Mouse (Mus musculus): ENCODE data around the gene Klhl2. TPM values are rescaled to one million over a fixed set of nuclear protein-coding genes. Genes with fewer than 3 reads are reported as not detected.

The Klhl2 gene
- total and polyA plus RNA-seq, 3 experiments = 9.3 to 11.5 (median 10.8) TPM

DNA sequence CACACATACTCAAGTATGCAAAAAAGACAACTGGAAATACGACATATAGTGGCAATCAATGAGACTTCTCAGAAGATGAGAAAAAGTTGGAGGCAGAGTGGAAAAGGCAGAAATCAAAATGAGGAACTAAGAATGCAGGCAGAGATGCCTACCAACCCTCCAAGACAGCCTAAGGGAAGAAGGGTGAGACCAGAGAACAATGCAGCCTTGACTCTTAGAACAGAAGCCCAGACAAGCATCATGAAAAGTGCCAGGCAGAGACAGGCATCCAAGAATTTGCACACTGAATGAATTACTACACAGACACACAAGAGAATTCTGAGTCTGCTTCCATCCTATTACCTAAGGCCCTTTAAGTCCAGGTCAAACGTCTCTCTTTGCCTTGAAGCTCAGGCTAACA, 2.6 kb downstream of the Klhl2 start:
- Histone ChIP-seq H3K9me3 (replicated peaks; ENCODE audit: low read length) (no peaks in the 10 kb centered on the region), H3K27ac (ENCODE audit: insufficient read depth, low read depth) (no peak overlapping the region), H3K9ac (ENCODE audit: insufficient read depth, low read depth) (no peak overlapping the region), H3K79me2 (replicated peaks; ENCODE audit: control insufficient read depth, extremely low read depth, insufficient read depth, poor library complexity, severe bottlenecking) (peaks cover 9% of the 10 kb centered on the region), H3K4me3 (replicated peaks in 1 of 3; ENCODE audit: low read depth in 2 of 3, low read length in 2 of 3, poor library complexity in 1 of 3) (no peak overlapping the region), H3K4me2 (ENCODE audit: insufficient read depth, low read depth, poor library complexity, severe bottlenecking) (no peak overlapping the region), H3K36me3 (replicated peaks in 1 of 2; ENCODE audit: control insufficient read depth in 1 of 2, insufficient read depth in 1 of 2, low read length in 1 of 2) (peaks cover 0 to 1% of the 10 kb centered on the region in 2 experiments), H3K27me3 (replicated peaks) (no peaks in the 10 kb centered on the region), H3K4me1 (ENCODE audit: control insufficient read depth in 1 of 2, insufficient read depth in 2 of 2) (peaks cover 2 to 36% of the 10 kb centered on the region in 2 experiments)
- DNase-seq (ENCODE audit: extremely low read depth) = peak; percentile 34
- dilution Hi-C loops (cut with MboI; ENCODE audit: extremely low pct_ligation_motif_present, extremely low pct_unique_long_range_greater_than_20kb, low sequenced_read_pairs) (no loop called here), in situ Hi-C loops (cut with MboI; ENCODE audit: low pct_ligation_motif_present, low pct_unique_long_range_greater_than_20kb, low sequenced_read_pairs) (loop anchor here (25.0 kb wide), 1 partner anchor 90 kb away; the partner anchor contains the start of gene Tmem192)
- TF ChIP-seq ETS1 (conservative IDR thresholded peaks at IDR 0.05; ENCODE audit: low read depth, low read length) = no peak
- no peak for TF ChIP-seq POLR2AphosphoS2 (IDR thresholded peaks at IDR 0.05; ENCODE audit: low read depth, low read length)
- 0 out of 2 replicates have a peak, but pooled peaks have one; percentile 43 for TF ChIP-seq EP300 (IDR thresholded peaks at IDR 0.05; ENCODE audit: low read length)
- TF ChIP-seq IRF4 (IDR thresholded peaks at IDR 0.05; ENCODE audit: low read depth, low read length) = no peak
- no peak for TF ChIP-seq ZKSCAN1 (IDR thresholded peaks at IDR 0.05; ENCODE audit: borderline replicate concordance, low read depth, low read length)
- TF ChIP-seq MXI1 (IDR thresholded peaks at IDR 0.05; ENCODE audit: low read depth, low read length) = no peak

DNA sequence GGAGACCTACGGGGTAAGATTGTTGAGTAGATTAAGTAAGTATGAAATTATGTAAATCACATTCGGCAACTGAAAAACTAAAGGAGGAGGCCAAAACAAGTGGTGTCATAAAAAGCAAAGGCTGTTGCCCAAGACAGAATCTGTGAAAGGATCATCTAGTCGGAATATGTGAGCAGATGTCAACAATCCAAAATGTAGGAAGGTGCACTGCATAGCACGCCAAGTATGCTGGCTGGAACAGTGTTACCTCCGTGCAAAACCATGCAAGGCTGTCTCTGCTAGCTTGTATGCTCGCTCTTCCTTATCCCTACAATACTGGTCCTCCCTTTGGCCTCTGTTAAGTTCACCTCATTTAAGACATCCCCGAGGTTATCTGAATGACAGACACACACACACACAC, 4.5 kb downstream of the Klhl2 start:
- Histone ChIP-seq H3K27me3 (replicated peaks) (no peaks in the 10 kb centered on the region), H3K9me3 (replicated peaks; ENCODE audit: low read length) (no peaks in the 10 kb centered on the region), H3K79me2 (replicated peaks; ENCODE audit: control insufficient read depth, extremely low read depth, insufficient read depth, poor library complexity, severe bottlenecking) (peaks cover 9% of the 10 kb centered on the region), H3K4me1 (ENCODE audit: control insufficient read depth in 1 of 2, insufficient read depth in 2 of 2) (peaks cover 0 to 48% of the 10 kb centered on the region in 2 experiments; a peak in 3 of 4 replicates), H3K4me3 (replicated peaks in 1 of 3; ENCODE audit: low read depth in 2 of 3, low read length in 2 of 3, poor library complexity in 1 of 3) (no peak overlapping the region), H3K27ac (ENCODE audit: insufficient read depth, low read depth) (no peak overlapping the region), H3K9ac (ENCODE audit: insufficient read depth, low read depth) (no peak overlapping the region), H3K36me3 (replicated peaks in 1 of 2; ENCODE audit: control insufficient read depth in 1 of 2, insufficient read depth in 1 of 2, low read length in 1 of 2) (peaks cover 0 to 5% of the 10 kb centered on the region in 2 experiments), H3K4me2 (ENCODE audit: insufficient read depth, low read depth, poor library complexity, severe bottlenecking) (no peak overlapping the region)
- dilution Hi-C loops (cut with MboI; ENCODE audit: extremely low pct_ligation_motif_present, extremely low pct_unique_long_range_greater_than_20kb, low sequenced_read_pairs) (no loop called here), in situ Hi-C loops (cut with MboI; ENCODE audit: low pct_ligation_motif_present, low pct_unique_long_range_greater_than_20kb, low sequenced_read_pairs) (loop anchor here (25.0 kb wide), 1 partner anchor 92 kb away; the partner anchor contains the start of gene Tmem192)
- TF ChIP-seq ZMIZ1 (IDR thresholded peaks at IDR 0.05; ENCODE audit: low read depth, low read length) = no peak
- no peak for TF ChIP-seq SIN3A (IDR thresholded peaks at IDR 0.05; ENCODE audit: low read length)
- no peak for TF ChIP-seq CHD1 (IDR thresholded peaks at IDR 0.05; ENCODE audit: low read depth, low read length)
- TF ChIP-seq BHLHE40 (IDR thresholded peaks at IDR 0.05; ENCODE audit: low read depth, low read length) = no peak
- no peak for TF ChIP-seq JUND (conservative IDR thresholded peaks at IDR 0.05; ENCODE audit: low read depth, low read length)
- TF ChIP-seq SMC3 (IDR thresholded peaks at IDR 0.05; ENCODE audit: low read depth, low read length) = no peak
- no peak for TF ChIP-seq MYC (IDR thresholded peaks at IDR 0.05; ENCODE audit: low read depth, low read length)
- no peak for TF ChIP-seq ZKSCAN1 (IDR thresholded peaks at IDR 0.05; ENCODE audit: borderline replicate concordance, low read depth, low read length)
- no peak for TF ChIP-seq GABPA (IDR thresholded peaks at IDR 0.05; ENCODE audit: insufficient replicate concordance, low read depth, low read length)
- TF ChIP-seq TBP (conservative IDR thresholded peaks at IDR 0.05; ENCODE audit: low read depth, low read length) = no peak
- no peak for TF ChIP-seq NRF1 (IDR thresholded peaks at IDR 0.05; ENCODE audit: low read depth, low read length)
- no peak for TF ChIP-seq ZNF384 (IDR thresholded peaks at IDR 0.05; ENCODE audit: low read depth, low read length)
- no peak for TF ChIP-seq POLR2AphosphoS2 (IDR thresholded peaks at IDR 0.05; ENCODE audit: low read depth, low read length)
- no peak for TF ChIP-seq CTCF (conservative IDR thresholded peaks at IDR 0.05 in 1 of 2, IDR thresholded peaks at IDR 0.05 in 1 of 2; ENCODE audit: low read depth in 2 of 2, low read length in 2 of 2)
- no peak for TF ChIP-seq MAZ (IDR thresholded peaks at IDR 0.05; ENCODE audit: low read depth, low read length)
- TF ChIP-seq KAT2A (IDR thresholded peaks at IDR 0.05; ENCODE audit: insufficient replicate concordance, low read length) = no peak
- no peak for TF ChIP-seq CHD2 (IDR thresholded peaks at IDR 0.05; ENCODE audit: low read length)
- no peak for TF ChIP-seq RCOR1 (conservative IDR thresholded peaks at IDR 0.05; ENCODE audit: low read depth, low read length)
- TF ChIP-seq EP300 (IDR thresholded peaks at IDR 0.05; ENCODE audit: low read length) = no peak
- DNase-seq (ENCODE audit: extremely low read depth) = no peak

Data from CH12.LX (cell line).